Mouse (Mus musculus): ENCODE results near the gene Rhox2c. TPM values are rescaled to one million over a fixed set of nuclear protein-coding genes. Genes with fewer than 3 reads are reported as not detected.
"Not testable (repeated sequence)": the region's sequence is repeated elsewhere in the genome, so short reads cannot be mapped to it uniquely, and the experiment has no call there.

The Rhox2c gene
- polyA plus RNA-seq (2015; fragmentation: Nextera tagmentation; extraction: Ambion mirVana): not detected in 2 replicates

- not testable (repeated sequence) for H3K4me2 ChIP-seq (replicated peaks; ENCODE audit: low read depth, low read length); H3K36me3 ChIP-seq (ENCODE audit: insufficient read depth, low read length)
Observed at GRCm38 (mm10) chrX:37453380-37453779, at the start of gene Rhox2c. TSS of gene Rhox2c (plus strand) at chrX:37453680.

GRCm38 (mm10) chrX:37411767-37412166 lies 41.7 kb upstream of the Rhox2c start, which contains the start of gene Rhox2b:
TSS of gene Rhox2b (plus strand) at chrX:37412067.
- not testable (repeated sequence) for H3K36me3 ChIP-seq (ENCODE audit: insufficient read depth, low read length); H3K27me3 ChIP-seq (ENCODE audit: insufficient read depth, low read length); H3K4me2 ChIP-seq (replicated peaks; ENCODE audit: low read depth, low read length); H3K4me1 ChIP-seq (ENCODE audit: insufficient read depth, low read length); H3K27ac ChIP-seq (ENCODE audit: low read length); ATAC-seq (ENCODE audit: low FRiP score, low TSS enrichment); H3K9ac ChIP-seq (replicated peaks; ENCODE audit: low read length); H3K9me3 ChIP-seq (ENCODE audit: low read length); H3K4me3 ChIP-seq (ENCODE audit: low read length)
- no CpG with 5 or more reads among the region's 9 CpGs for WGBS

More at GRCm38 (mm10) chrX:37453380-37453779, at the start of gene Rhox2c:
- H3K27ac ChIP-seq (ENCODE audit: low read length); H3K9me3 ChIP-seq (ENCODE audit: low read length); H3K27me3 ChIP-seq (ENCODE audit: insufficient read depth, low read length); H3K4me1 ChIP-seq (ENCODE audit: insufficient read depth, low read length); H3K9ac ChIP-seq (replicated peaks; ENCODE audit: low read length); ATAC-seq (ENCODE audit: low FRiP score, low TSS enrichment); H3K4me3 ChIP-seq (ENCODE audit: low read length): not testable (repeated sequence)
- 98% methylated on average over 7 of the region's 10 CpGs for WGBS

GRCm38 (mm10) chrX:37432194-37432593 lies 21.3 kb upstream of the Rhox2c start, which contains the start of gene Rhox4b:
TSS of gene Rhox4b (plus strand) at chrX:37432494.
- H3K9me3 ChIP-seq (ENCODE audit: low read length): not testable (repeated sequence)

GRCm38 (mm10) chrX:37458285-37458684 lies 4.8 kb downstream of the Rhox2c start, which contains the start of gene Rhox3c:
TSS of gene Rhox3c (plus strand) at chrX:37458585.
- not testable (repeated sequence) for H3K27ac ChIP-seq (ENCODE audit: low read length); H3K9me3 ChIP-seq (ENCODE audit: low read length); H3K36me3 ChIP-seq (ENCODE audit: insufficient read depth, low read length); H3K27me3 ChIP-seq (ENCODE audit: insufficient read depth, low read length); ATAC-seq (ENCODE audit: low FRiP score, low TSS enrichment); H3K9ac ChIP-seq (replicated peaks; ENCODE audit: low read length); H3K4me2 ChIP-seq (replicated peaks; ENCODE audit: low read depth, low read length); H3K4me3 ChIP-seq (ENCODE audit: low read length); H3K4me1 ChIP-seq (ENCODE audit: insufficient read depth, low read length)
- 83% methylated on average over 3 of the region's 4 CpGs for WGBS

More at GRCm38 (mm10) chrX:37432194-37432593, 21.3 kb upstream of the Rhox2c start, which contains the start of gene Rhox4b:
- not testable (repeated sequence) for H3K36me3 ChIP-seq (ENCODE audit: insufficient read depth, low read length); H3K27ac ChIP-seq (ENCODE audit: low read length); H3K4me1 ChIP-seq (ENCODE audit: insufficient read depth, low read length); H3K9ac ChIP-seq (replicated peaks; ENCODE audit: low read length); H3K4me2 ChIP-seq (replicated peaks; ENCODE audit: low read depth, low read length); ATAC-seq (ENCODE audit: low FRiP score, low TSS enrichment); H3K4me3 ChIP-seq (ENCODE audit: low read length); H3K27me3 ChIP-seq (ENCODE audit: insufficient read depth, low read length)
- 87% methylated on average over 14 of the region's 15 CpGs for WGBS

- ATAC-seq (ENCODE audit: low FRiP score, low TSS enrichment); H3K9me3 ChIP-seq (ENCODE audit: low read length); H3K27me3 ChIP-seq (ENCODE audit: insufficient read depth, low read length); H3K36me3 ChIP-seq (ENCODE audit: insufficient read depth, low read length); H3K4me1 ChIP-seq (ENCODE audit: insufficient read depth, low read length); H3K4me3 ChIP-seq (ENCODE audit: low read length); H3K9ac ChIP-seq (replicated peaks; ENCODE audit: low read length); H3K4me2 ChIP-seq (replicated peaks; ENCODE audit: low read depth, low read length); H3K27ac ChIP-seq (ENCODE audit: low read length): not testable (repeated sequence)
- whole genome bisulfite sequencing: 95% methylated on average over 14 of the region's 14 CpGs
Observed at GRCm38 (mm10) chrX:37480037-37480436, 26.6 kb downstream of the Rhox2c start, which contains the start of gene Rhox4c. TSS of gene Rhox4c (plus strand) at chrX:37480337.

- H3K4me1 ChIP-seq (ENCODE audit: insufficient read depth, low read length); H3K36me3 ChIP-seq (ENCODE audit: insufficient read depth, low read length); H3K9me3 ChIP-seq (ENCODE audit: low read length); H3K27me3 ChIP-seq (ENCODE audit: insufficient read depth, low read length); ATAC-seq (ENCODE audit: low FRiP score, low TSS enrichment); H3K9ac ChIP-seq (replicated peaks; ENCODE audit: low read length); H3K27ac ChIP-seq (ENCODE audit: low read length); H3K4me2 ChIP-seq (replicated peaks; ENCODE audit: low read depth, low read length); H3K4me3 ChIP-seq (ENCODE audit: low read length): not testable (repeated sequence)
- 85% methylated on average over 16 of the region's 18 CpGs for WGBS
Observed at GRCm38 (mm10) chrX:37514059-37514458, 60.6 kb downstream of the Rhox2c start, which contains the start of gene Rhox4d. TSS of gene Rhox4d (plus strand) at chrX:37514359.

Other genes starting within 250 kb of the Rhox2c start
- not detected in 2 replicates for gene Gm9, start 242.6 kb upstream of the Rhox2c start, polyA plus RNA-seq (2015; fragmentation: Nextera tagmentation; extraction: Ambion mirVana)
- not detected in 2 replicates for gene Rhox1, start 231.4 kb upstream of the Rhox2c start, polyA plus RNA-seq (2015; fragmentation: Nextera tagmentation; extraction: Ambion mirVana)
- gene Rhox2a, start 208.7 kb upstream of the Rhox2c start, polyA plus RNA-seq (2015; fragmentation: Nextera tagmentation; extraction: Ambion mirVana): not detected in 2 replicates
- not detected in 2 replicates for gene Rhox3a, start 203.8 kb upstream of the Rhox2c start, polyA plus RNA-seq (2015; fragmentation: Nextera tagmentation; extraction: Ambion mirVana)
- not detected in 2 replicates for gene Rhox4a, start 188.3 kb upstream of the Rhox2c start, polyA plus RNA-seq (2015; fragmentation: Nextera tagmentation; extraction: Ambion mirVana)
- not detected in 2 replicates for gene Rhox3a2, start 73.7 kb upstream of the Rhox2c start, polyA plus RNA-seq (2015; fragmentation: Nextera tagmentation; extraction: Ambion mirVana)
- not detected in 2 replicates for gene Rhox4a2, start 62.8 kb upstream of the Rhox2c start, polyA plus RNA-seq (2015; fragmentation: Nextera tagmentation; extraction: Ambion mirVana)
- gene Rhox2b, start 41.6 kb upstream of the Rhox2c start, polyA plus RNA-seq (2015; fragmentation: Nextera tagmentation; extraction: Ambion mirVana): not detected in 2 replicates
- gene Rhox4b, start 21.2 kb upstream of the Rhox2c start, polyA plus RNA-seq (2015; fragmentation: Nextera tagmentation; extraction: Ambion mirVana): not detected in 2 replicates
- gene Rhox3c, start 4.9 kb downstream of the Rhox2c start, polyA plus RNA-seq (2015; fragmentation: Nextera tagmentation; extraction: Ambion mirVana): not detected in 2 replicates
- not detected in 2 replicates for gene Rhox4c, start 26.7 kb downstream of the Rhox2c start, polyA plus RNA-seq (2015; fragmentation: Nextera tagmentation; extraction: Ambion mirVana)
- not detected in 2 replicates for gene Rhox2d, start 39.7 kb downstream of the Rhox2c start, polyA plus RNA-seq (2015; fragmentation: Nextera tagmentation; extraction: Ambion mirVana)
- not detected in 2 replicates for gene Rhox4d, start 60.7 kb downstream of the Rhox2c start, polyA plus RNA-seq (2015; fragmentation: Nextera tagmentation; extraction: Ambion mirVana)
- not detected in 2 replicates for gene Rhox2e, start 76.8 kb downstream of the Rhox2c start, polyA plus RNA-seq (2015; fragmentation: Nextera tagmentation; extraction: Ambion mirVana)
- not detected in 2 replicates for gene Rhox3e, start 88.3 kb downstream of the Rhox2c start, polyA plus RNA-seq (2015; fragmentation: Nextera tagmentation; extraction: Ambion mirVana)
- not detected in 2 replicates for gene Rhox4e, start 103.7 kb downstream of the Rhox2c start, polyA plus RNA-seq (2015; fragmentation: Nextera tagmentation; extraction: Ambion mirVana)
- gene Rhox2f, start 117.7 kb downstream of the Rhox2c start, polyA plus RNA-seq (2015; fragmentation: Nextera tagmentation; extraction: Ambion mirVana): not detected in 2 replicates
- gene Rhox3f, start 127.3 kb downstream of the Rhox2c start, polyA plus RNA-seq (2015; fragmentation: Nextera tagmentation; extraction: Ambion mirVana): not detected in 2 replicates
- gene Rhox4f, start 154.0 kb downstream of the Rhox2c start, polyA plus RNA-seq (2015; fragmentation: Nextera tagmentation; extraction: Ambion mirVana): not detected in 2 replicates
- not detected in 2 replicates for gene Rhox3g, start 174.9 kb downstream of the Rhox2c start, polyA plus RNA-seq (2015; fragmentation: Nextera tagmentation; extraction: Ambion mirVana)
- not detected in 2 replicates for gene Rhox2g, start 189.8 kb downstream of the Rhox2c start, polyA plus RNA-seq (2015; fragmentation: Nextera tagmentation; extraction: Ambion mirVana)
- not detected in 2 replicates for gene Rhox4g, start 197.6 kb downstream of the Rhox2c start, polyA plus RNA-seq (2015; fragmentation: Nextera tagmentation; extraction: Ambion mirVana)
- not detected in 2 replicates for gene Rhox3h, start 215.1 kb downstream of the Rhox2c start, polyA plus RNA-seq (2015; fragmentation: Nextera tagmentation; extraction: Ambion mirVana)
- gene Rhox2h, start 219.6 kb downstream of the Rhox2c start, polyA plus RNA-seq (2015; fragmentation: Nextera tagmentation; extraction: Ambion mirVana): not detected in 2 replicates